Mouse (Mus musculus) right cerebral cortex, postnatal 36 days (tissue): Measurements from ENCODE around the gene Zscan4-ps1.
"Not testable (repeated sequence)": the region's sequence is repeated elsewhere in the genome, so short reads cannot be mapped to it uniquely, and the experiment has no call there.

Experiments
- DNase-seq, 2 experiments: peaks; one replicate each; pipeline ENCODE4 v3.0.0; 2022; ENCODE audit warnings: low spot score in 2 of 2, mixed read lengths in 1 of 2

Gene Zscan4-ps1

DNA sequence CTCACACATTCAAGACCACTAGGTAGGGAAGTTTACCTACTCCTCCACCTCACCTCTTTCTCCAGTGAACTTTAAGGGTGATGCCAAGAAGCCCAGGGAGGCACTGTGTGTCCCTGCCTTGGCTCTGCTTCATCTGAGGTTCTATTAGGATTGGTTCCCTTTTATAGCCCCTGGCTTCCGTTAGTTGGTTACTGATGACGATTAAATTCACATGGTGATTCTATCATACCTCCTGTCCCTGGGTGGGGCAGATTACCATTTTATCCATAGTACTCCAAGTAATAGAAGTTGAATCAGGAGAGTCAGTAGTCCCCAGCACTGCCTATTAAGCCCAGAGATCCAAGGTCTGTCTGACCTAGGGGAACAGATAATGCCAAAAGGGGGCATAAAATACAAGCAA is at the start of gene Zscan4-ps1:
TSS of gene Zscan4-ps1 (minus strand) at position 101 of the 400 bp plus-strand sequence.
- not testable (repeated sequence) for DNase-seq
